Mouse (Mus musculus): ENCODE data around the gene BC004004. TPM values are rescaled to one million over a fixed set of nuclear protein-coding genes. Genes with fewer than 3 reads are reported as not detected.

BC004004 gene
- polyA plus RNA-seq, 1 experiment from 2014 or later: 71.1 TPM

DNA sequence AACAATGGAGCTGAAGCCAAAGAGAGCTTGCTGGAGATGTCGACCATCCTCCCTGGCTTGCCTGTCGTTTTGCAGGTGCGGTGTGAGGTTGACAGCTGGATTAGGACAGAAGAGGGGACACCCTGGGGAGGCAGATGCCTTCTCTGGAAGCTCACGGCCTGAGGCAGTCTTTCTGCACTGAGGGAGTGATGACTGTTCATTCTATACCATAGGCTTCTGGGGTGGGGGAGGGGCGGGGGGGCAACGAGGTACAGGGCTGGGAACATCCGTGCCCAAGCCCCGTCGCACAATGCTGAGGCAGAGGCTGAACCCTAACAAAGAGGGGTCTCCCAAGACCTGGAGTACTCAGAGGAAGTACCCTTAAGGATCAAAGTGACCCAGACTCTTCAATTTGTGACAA is 88.3 kb downstream of the BC004004 start:
- 5% methylated on average over 9 of the region's 9 CpGs for WGBS
- Histone ChIP-seq H3K4me3 (ENCODE audit: low read depth, low read length) (peak overlapping the region; percentile 31), H3K4me2 (peak overlapping the region; percentile 61), H3K27ac (ENCODE audit: low read depth) (peak overlapping the region; percentile 93), H3K9me3 (ENCODE audit: low read depth, low read length) (no peaks in the 10 kb centered on the region), H3K27me3 (ENCODE audit: insufficient read depth, low read length) (no peaks in the 10 kb centered on the region), H3K4me1 (ENCODE audit: insufficient read depth) (peaks cover 21% of the 10 kb centered on the region), H3K36me3 (ENCODE audit: insufficient read depth) (no peaks in the 10 kb centered on the region), H3K9ac (peak overlapping the region; percentile 13; the same call in 1 of the 2 replicates)
- peak; percentile 7; the same call in 1 of the 2 replicates for ATAC-seq (ENCODE audit: insufficient read depth)
- no peak for DNase-seq
- TF ChIP-seq CTCF (IDR thresholded peaks at IDR 0.05; ENCODE audit: low read depth): no peak

DNA sequence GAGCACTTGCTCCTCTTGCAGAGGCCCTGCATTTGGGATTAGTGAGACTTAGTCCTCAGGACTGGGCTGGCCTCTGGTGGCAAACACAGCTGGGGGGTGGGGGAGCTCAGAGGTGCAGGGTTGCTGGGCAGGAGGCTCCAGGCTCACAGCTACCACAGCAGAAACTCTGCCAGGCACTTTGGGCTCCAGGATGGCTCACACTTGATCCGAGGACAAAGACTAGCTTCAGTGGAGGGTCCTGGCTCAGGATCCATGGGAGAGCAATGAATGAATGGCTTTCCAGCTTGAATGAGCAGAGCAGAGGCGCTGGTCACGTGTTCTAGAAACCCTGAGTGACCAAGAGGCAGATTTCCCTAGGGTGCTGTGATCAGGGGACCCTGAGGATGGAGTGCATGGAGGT is 90.3 kb downstream of the BC004004 start:
- Histone ChIP-seq H3K4me3 (ENCODE audit: low read depth, low read length) (no peak overlapping the region), H3K4me1 (ENCODE audit: insufficient read depth) (peaks cover 21% of the 10 kb centered on the region), H3K27me3 (ENCODE audit: insufficient read depth, low read length) (no peaks in the 10 kb centered on the region), H3K9ac (no peak overlapping the region), H3K36me3 (ENCODE audit: insufficient read depth) (no peaks in the 10 kb centered on the region), H3K9me3 (ENCODE audit: low read depth, low read length) (no peaks in the 10 kb centered on the region), H3K27ac (ENCODE audit: low read depth) (no peak overlapping the region), H3K4me2 (no peak overlapping the region)
- 66% methylated on average over 3 of the region's 3 CpGs for WGBS
- ATAC-seq (ENCODE audit: insufficient read depth) (no peak), DNase-seq (no peak)
- no peak for TF ChIP-seq CTCF (IDR thresholded peaks at IDR 0.05; ENCODE audit: low read depth)

GRCm38 (mm10) chr17:29360761-29361221 is 92.2 kb downstream of the BC004004 start, which contains the start of gene Fgd2:
Fgd2 (plus strand) TSS chr17:29360914.
- H3K27ac ChIP-seq (ENCODE audit: low read depth): no peak within 1 kb of the TSS
- no peaks in the 10 kb centered on the region for H3K27me3 ChIP-seq (ENCODE audit: insufficient read depth, low read length)
- H3K9me3 ChIP-seq (ENCODE audit: low read depth, low read length): no peaks in the 10 kb centered on the region
- no peak within 1 kb of the TSS for H3K4me2 ChIP-seq
- peak; percentile 29 for DNase-seq
- peak; percentile 29; the same call in 1 of the 2 replicates for TF ChIP-seq CTCF (IDR thresholded peaks at IDR 0.05; ENCODE audit: low read depth)
- 19% methylated on average over 5 of the region's 5 CpGs for WGBS
- ATAC-seq (ENCODE audit: insufficient read depth): no peak
- H3K36me3 ChIP-seq (ENCODE audit: insufficient read depth): no peaks in the 10 kb centered on the region
- H3K4me3 ChIP-seq (ENCODE audit: low read depth, low read length): no peak within 1 kb of the TSS
- no peak within 1 kb of the TSS for H3K9ac ChIP-seq
- peaks cover 12% of the 10 kb centered on the region for H3K4me1 ChIP-seq (ENCODE audit: insufficient read depth)

GRCm38 (mm10) chr17:29361982-29362691 is 93.5 kb downstream of the BC004004 start:
- H3K4me1 ChIP-seq (ENCODE audit: insufficient read depth): no peaks in the 10 kb centered on the region
- H3K27ac ChIP-seq (ENCODE audit: low read depth): no peak overlapping the region
- no peaks in the 10 kb centered on the region for H3K36me3 ChIP-seq (ENCODE audit: insufficient read depth)
- no peak overlapping the region for H3K4me3 ChIP-seq (ENCODE audit: low read depth, low read length)
- no peaks in the 10 kb centered on the region for H3K27me3 ChIP-seq (ENCODE audit: insufficient read depth, low read length)
- ATAC-seq (ENCODE audit: insufficient read depth) (no peak), DNase-seq (peak; percentile 68)
- H3K9me3 ChIP-seq (ENCODE audit: low read depth, low read length): no peaks in the 10 kb centered on the region
- no peak overlapping the region for H3K4me2 ChIP-seq
- no peak for TF ChIP-seq CTCF (IDR thresholded peaks at IDR 0.05; ENCODE audit: low read depth)
- no peak overlapping the region for H3K9ac ChIP-seq
- WGBS: 51% methylated on average over 8 of the region's 8 CpGs

- ATAC-seq (ENCODE audit: insufficient read depth) (no peak), DNase-seq (no peak)
- Histone ChIP-seq H3K4me1 (ENCODE audit: insufficient read depth) (no peaks in the 10 kb centered on the region), H3K4me3 (ENCODE audit: low read depth, low read length) (no peak overlapping the region), H3K27ac (ENCODE audit: low read depth) (no peak overlapping the region), H3K27me3 (ENCODE audit: insufficient read depth, low read length) (no peaks in the 10 kb centered on the region), H3K9ac (no peak overlapping the region), H3K36me3 (ENCODE audit: insufficient read depth) (no peaks in the 10 kb centered on the region), H3K9me3 (ENCODE audit: low read depth, low read length) (no peaks in the 10 kb centered on the region), H3K4me2 (no peak overlapping the region)
- WGBS: 76% methylated on average over 8 of the region's 8 CpGs
- no peak for TF ChIP-seq CTCF (IDR thresholded peaks at IDR 0.05; ENCODE audit: low read depth)
Observed at GRCm38 (mm10) chr17:29363109-29363508, 94.5 kb downstream of the BC004004 start.

Other genes starting within 250 kb of the BC004004 start
- 716 and 730 TPM in 2 replicates for gene Srsf3, start 236.2 kb upstream of the BC004004 start, polyA plus RNA-seq (2014; fragmentation: Nextera tagmentation; extraction: Ambion mirVana)
- gene Cdkn1a, start 177.8 kb upstream of the BC004004 start, polyA plus RNA-seq (2014; fragmentation: Nextera tagmentation; extraction: Ambion mirVana): 12.4 and 13.6 TPM in 2 replicates
- 0.46 and 1.1 TPM in 2 replicates for gene Rab44, start 154.6 kb upstream of the BC004004 start, polyA plus RNA-seq (2014; fragmentation: Nextera tagmentation; extraction: Ambion mirVana)
- 6.7 and 6.9 TPM in 2 replicates for gene Cpne5, start 30.6 kb upstream of the BC004004 start, polyA plus RNA-seq (2014; fragmentation: Nextera tagmentation; extraction: Ambion mirVana)
- 158 and 162 TPM in 2 replicates for gene Ppil1, start 4.6 kb upstream of the BC004004 start, polyA plus RNA-seq (2014; fragmentation: Nextera tagmentation; extraction: Ambion mirVana)
- gene Pi16, start 48.9 kb downstream of the BC004004 start, polyA plus RNA-seq (2014; fragmentation: Nextera tagmentation; extraction: Ambion mirVana): 0.14 TPM in 2 replicates
- gene Mtch1, start 79.1 kb downstream of the BC004004 start, polyA plus RNA-seq (2014; fragmentation: Nextera tagmentation; extraction: Ambion mirVana): 381 and 395 TPM in 2 replicates
- 15.7 and 19.2 TPM in 2 replicates for gene Fgd2, start 92.1 kb downstream of the BC004004 start, polyA plus RNA-seq (2014; fragmentation: Nextera tagmentation; extraction: Ambion mirVana)
- 14.1 and 16.0 TPM in 2 replicates for gene Pim1, start 222.0 kb downstream of the BC004004 start, polyA plus RNA-seq (2014; fragmentation: Nextera tagmentation; extraction: Ambion mirVana)

Measured in lung, embryonic 14.5 days (tissue).